Mouse (Mus musculus) midbrain, postnatal 0 days (tissue): ENCODE measurements around the gene Gm10974. TPM values are rescaled to one million over a fixed set of nuclear protein-coding genes. Genes with fewer than 3 reads are reported as not detected.

Experiments
- ATAC-seq: fragments of 200-750 bp; cut with Nextera tagmentation; 2 replicates; pipeline ENCODE4 v1.8.0; 2017; ENCODE audit warnings: moderate number of reproducible peaks, mild to moderate bottlenecking, moderate TSS enrichment, moderate library complexity; ENCODE audit not compliant: low FRiP score
- DNase-seq: peaks from one replicate; pipeline ENCODE4 v3.0.0-alpha.2; 2015; ENCODE audit warnings: low spot score
- H3K27ac ChIP-seq: fragments of 300-500 bp; sonication (generic); 2 replicates; pipeline ENCODE4 v1.5.1; 2014; ENCODE audit warnings: low read depth, mild to moderate bottlenecking, low read length, mixed read lengths
- H3K27me3 ChIP-seq: fragments of 300-500 bp; sonication (generic); 2 replicates; pipeline ENCODE4 v1.6.1; 2014; ENCODE audit warnings: low read length, control low read depth, mixed read lengths; ENCODE audit not compliant: insufficient read depth
- H3K36me3 ChIP-seq: fragments of 300-500 bp; sonication (generic); 2 replicates; pipeline ENCODE4 v1.6.1; 2014; ENCODE audit warnings: low read length, control low read depth, mixed read lengths; ENCODE audit not compliant: insufficient read depth
- H3K4me1 ChIP-seq: fragments of 300-500 bp; sonication (generic); 2 replicates; pipeline ENCODE4 v1.6.1; 2014; ENCODE audit warnings: mild to moderate bottlenecking, control low read depth, antibody characterized with exemption, low read length, mixed read lengths; ENCODE audit not compliant: insufficient read depth
- H3K4me2 ChIP-seq: fragments of 300-500 bp; sonication (generic); 2 replicates; pipeline ENCODE4 v1.6.1; 2014; ENCODE audit warnings: low read depth, mild to moderate bottlenecking, low read length, mixed read lengths; ENCODE audit not compliant: poor library complexity, severe bottlenecking
- H3K4me3 ChIP-seq: fragments of 300-500 bp; sonication (generic); 2 replicates; pipeline ENCODE4 v1.5.1; 2014; ENCODE audit warnings: low read depth, mild to moderate bottlenecking, low read length, moderate library complexity
- H3K9ac ChIP-seq: fragments of 300-500 bp; sonication (generic); replicated peaks from 2 replicates; pipeline ENCODE4 v1.6.1; 2014; ENCODE audit warnings: mild to moderate bottlenecking, low read length, moderate library complexity, mixed read lengths; ENCODE audit not compliant: poor library complexity, severe bottlenecking
- H3K9me3 ChIP-seq: fragments of 300-500 bp; sonication (generic); 2 replicates; pipeline ENCODE4 v1.6.1; 2016; ENCODE audit warnings: low read length, control low read depth
- CTCF ChIP-seq: IDR thresholded peaks from 2 replicates; pipeline ENCODE4 v1.5.1; 2016; ENCODE audit warnings: antibody characterized with exemption, mild to moderate bottlenecking
- WGBS: fragments of 180-500 bp; shearing (Covaris S2); extraction: QIAGEN DNeasy Blood & Tissue Kit; methylation state at CpG from one replicate; pipeline ENCODE4 v1.1.7; 2014; 5-methylcytosine and 5-hydroxymethylcytosine counted together
- polyA plus RNA-seq: library from polyadenylated mRNA; unstranded; fragments of >200 nt; fragmentation: Nextera tagmentation; extraction: Ambion mirVana; gene quantifications from 2 replicates; pipeline ENCODE4 v1.2.1, GENCODE M21; 2015
- total RNA-seq: library from RNA; depleted of rRNA; stranded (reverse); fragments of >200 nt; gene quantifications from 2 replicates; pipeline ENCODE4 v1.2.3, GENCODE M21; 2014

The Gm10974 gene
- total and polyA plus RNA-seq, 2 experiments from 2014 or later: not detected

DNA sequence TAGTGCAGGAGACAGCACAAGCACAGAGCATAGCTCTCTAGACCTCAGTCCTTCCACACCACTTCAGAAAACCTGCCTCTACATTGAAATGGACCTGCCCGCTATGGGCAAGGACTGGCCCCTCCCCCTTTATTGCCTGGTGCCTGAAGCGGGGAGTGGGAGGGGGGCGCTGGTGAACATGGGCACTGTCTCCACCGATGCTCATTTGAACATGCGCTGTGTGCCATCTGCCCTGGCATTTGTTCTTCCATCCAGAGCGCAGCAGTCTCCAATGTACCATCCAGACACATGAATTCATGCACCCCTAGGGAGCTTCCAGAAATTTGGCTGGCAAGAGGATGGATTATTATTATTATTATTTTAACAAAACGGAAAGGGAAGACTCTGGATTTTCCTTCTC lies 47.4 kb downstream of the Gm10974 start:
- TF ChIP-seq CTCF: no peak
- no peak for ATAC-seq

GRCm38 (mm10) chr7:66416829-66417228 lies 51.1 kb downstream of the Gm10974 start:
- Histone ChIP-seq H3K4me2 (no peak overlapping the region), H3K4me1 (no peaks in the 10 kb centered on the region), H3K9me3 (no peaks in the 10 kb centered on the region), H3K27ac (no peak overlapping the region), H3K36me3 (no peaks in the 10 kb centered on the region), H3K9ac (no peak overlapping the region), H3K4me3 (no peak overlapping the region), H3K27me3 (no peaks in the 10 kb centered on the region)
- TF ChIP-seq CTCF: no peak
- 87% methylated on average over 4 of the region's 4 CpGs for WGBS
- DNase-seq (no peak), ATAC-seq (no peak)

More for the DNA sequence above, 47.4 kb downstream of the Gm10974 start:
- Histone ChIP-seq H3K27ac (no peak overlapping the region), H3K4me1 (no peaks in the 10 kb centered on the region), H3K36me3 (no peaks in the 10 kb centered on the region), H3K4me2 (no peak overlapping the region), H3K9me3 (no peaks in the 10 kb centered on the region), H3K27me3 (no peaks in the 10 kb centered on the region), H3K4me3 (no peak overlapping the region), H3K9ac (no peak overlapping the region)
- WGBS: 75% methylated on average over 7 of the region's 7 CpGs
- peak; percentile 55 for DNase-seq

GRCm38 (mm10) chr7:66418981-66419380 lies 53.3 kb downstream of the Gm10974 start:
- DNase-seq: no peak
- Histone ChIP-seq H3K36me3 (no peaks in the 10 kb centered on the region), H3K4me2 (no peak overlapping the region), H3K27ac (no peak overlapping the region), H3K4me1 (no peaks in the 10 kb centered on the region), H3K9ac (no peak overlapping the region), H3K27me3 (no peaks in the 10 kb centered on the region), H3K4me3 (no peak overlapping the region), H3K9me3 (no peaks in the 10 kb centered on the region)
- ATAC-seq: no peak
- WGBS: 53% methylated on average over 12 of the region's 12 CpGs
- TF ChIP-seq CTCF: no peak

DNA sequence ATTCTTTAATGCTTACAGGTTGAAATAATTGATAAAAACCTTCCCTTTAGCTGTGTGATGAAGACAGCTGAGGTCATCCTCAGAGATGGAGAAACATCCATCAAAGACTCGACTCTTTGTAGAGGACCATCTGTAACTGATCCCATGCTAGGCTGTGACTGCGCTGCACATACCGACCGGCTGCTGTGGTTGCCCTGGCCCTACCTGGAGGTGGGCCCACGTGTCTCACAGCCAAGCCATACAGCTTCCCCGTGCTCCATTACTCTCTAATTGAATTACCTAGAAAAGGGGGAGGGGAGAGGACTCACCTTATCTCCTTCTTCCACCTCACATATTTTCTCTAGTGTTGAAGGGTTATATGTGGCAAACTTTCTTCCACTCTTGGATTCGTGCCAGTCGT lies 56.2 kb downstream of the Gm10974 start:
- H3K9ac ChIP-seq: no peak overlapping the region
- no peak for TF ChIP-seq CTCF
- ATAC-seq (no peak), DNase-seq (no peak)
- H3K27me3 ChIP-seq: peaks cover 21% of the 10 kb centered on the region
- no peaks in the 10 kb centered on the region for H3K36me3 ChIP-seq
- no peaks in the 10 kb centered on the region for H3K4me1 ChIP-seq
- H3K27ac ChIP-seq: no peak overlapping the region
- no peak overlapping the region for H3K4me3 ChIP-seq
- WGBS: 81% methylated on average over 8 of the region's 8 CpGs
- no peak overlapping the region for H3K4me2 ChIP-seq
- no peaks in the 10 kb centered on the region for H3K9me3 ChIP-seq

- Histone ChIP-seq H3K27me3 (peaks cover 40% of the 10 kb centered on the region), H3K4me3 (peak overlapping the region; percentile 43), H3K9ac (0 out of 2 replicates have a peak overlapping the region, but pooled peaks have one; percentile 24), H3K4me1 (no peaks in the 10 kb centered on the region), H3K9me3 (no peaks in the 10 kb centered on the region), H3K36me3 (no peaks in the 10 kb centered on the region), H3K27ac (no peak overlapping the region), H3K4me2 (peak overlapping the region; percentile 89)
- DNase-seq (no peak), ATAC-seq (peak; percentile 23; the same call in 1 of the 2 replicates)
- TF ChIP-seq CTCF: no peak
- WGBS: 1% methylated on average over 23 of the region's 23 CpGs
These were observed 61.3 kb downstream of the Gm10974 start for GRCm38 (mm10) chr7:66427053-66427436.

DNA sequence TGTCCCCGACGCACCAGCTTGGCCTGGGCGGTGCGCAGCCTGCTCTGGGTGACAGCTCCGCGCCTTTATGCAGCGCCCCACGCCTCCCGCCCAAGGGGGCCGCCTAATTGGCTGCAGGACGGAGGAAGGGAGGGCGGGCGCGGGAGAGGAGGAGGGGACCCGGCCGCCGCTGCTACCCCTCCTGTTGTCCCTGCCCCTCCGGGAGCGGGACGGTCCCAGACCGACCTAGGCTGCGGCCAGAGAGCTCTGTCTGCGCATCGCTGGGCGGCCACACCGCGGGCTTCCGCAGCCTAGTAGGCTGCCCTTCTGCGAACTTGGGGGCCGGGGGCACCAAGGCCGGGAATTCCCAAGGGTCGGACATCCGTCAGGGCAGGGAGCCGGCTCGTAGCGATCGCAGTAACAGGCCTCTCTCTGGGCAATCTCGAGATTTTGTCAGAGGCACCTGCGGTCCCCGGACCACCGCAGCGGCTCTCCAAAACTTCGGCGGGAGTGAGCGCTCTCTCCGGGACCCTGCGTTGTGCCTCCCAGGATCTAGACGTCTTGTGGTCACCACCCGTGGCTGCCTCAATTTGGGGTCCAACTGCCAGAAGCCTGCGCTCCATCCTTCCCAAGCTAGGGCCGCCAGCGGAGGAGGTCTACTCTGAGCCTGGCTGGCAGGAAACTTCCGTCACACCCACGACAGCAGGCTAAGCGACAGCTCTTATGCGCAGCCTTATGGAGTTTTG lies 61.9 kb downstream of the Gm10974 start, which contains the start of gene Aldh1a3:
Gene Aldh1a3 (minus strand): TSS at position 81 of the 725 bp plus-strand sequence.
- H3K9me3 ChIP-seq: no peaks in the 10 kb centered on the region
- H3K4me2 ChIP-seq: peak within 1 kb of the TSS; percentile 89
- under 1% methylated on average over 49 of the region's 56 CpGs for WGBS
- no peak within 1 kb of the TSS for H3K27ac ChIP-seq
- DNase-seq: no peak
- ATAC-seq: peak; percentile 44; the same call in 1 of the 2 replicates
- H3K4me3 ChIP-seq: peak within 1 kb of the TSS; percentile 43
- no peak for TF ChIP-seq CTCF
- H3K4me1 ChIP-seq: no peaks in the 10 kb centered on the region
- H3K36me3 ChIP-seq: no peaks in the 10 kb centered on the region
- H3K9ac ChIP-seq: 0 out of 2 replicates have a peak within 1 kb of the TSS, but pooled peaks have one; percentile 24
- H3K27me3 ChIP-seq: peaks cover 40% of the 10 kb centered on the region
